Mouse (Mus musculus) lung, postnatal 4 days (tissue): ENCODE data around the gene Trem3.
A peak's percentile ranks its signal among the peaks of the same experiment; 100 is the strongest.

Source experiments
- DNase-seq, 2 experiments: peaks; one replicate each; pipeline ENCODE4 v3.0.0; 2021

Gene Trem3

DNA sequence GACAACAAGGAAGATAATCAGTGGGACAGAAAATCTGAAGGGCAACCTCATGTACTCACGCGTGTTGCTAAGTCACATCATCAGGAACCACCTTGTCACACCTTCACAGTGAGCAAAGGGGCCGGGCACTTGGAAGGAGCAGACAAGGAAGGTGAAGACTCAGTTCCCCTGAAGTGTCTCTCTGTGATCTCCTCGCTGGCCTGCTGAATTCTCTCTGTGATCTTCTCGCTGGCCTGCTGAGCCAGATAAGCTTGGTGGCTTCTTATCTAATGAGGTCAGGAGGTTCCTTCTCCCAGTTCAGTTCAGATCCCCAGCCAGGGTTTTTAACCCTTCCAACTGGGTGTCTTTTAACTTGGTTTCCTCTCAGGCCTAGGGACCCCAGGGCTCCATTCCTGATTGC, 24.6 kb downstream of the Trem3 start:
- DNase-seq = no peak

GRCm38 (mm10) chr17:48272598-48272997, 25.0 kb downstream of the Trem3 start:
- no peak for DNase-seq

- no peak for DNase-seq
Measured at GRCm38 (mm10) chr17:48274098-48274497, 26.5 kb downstream of the Trem3 start.

- DNase-seq = peak; percentile 44 to 77
Measured at GRCm38 (mm10) chr17:48274885-48275284, 27.3 kb downstream of the Trem3 start.

- DNase-seq = no peak
Measured at GRCm38 (mm10) chr17:48275736-48276135, 28.2 kb downstream of the Trem3 start.

GRCm38 (mm10) chr17:48278381-48278780, 30.8 kb downstream of the Trem3 start:
- DNase-seq = no peak

DNA sequence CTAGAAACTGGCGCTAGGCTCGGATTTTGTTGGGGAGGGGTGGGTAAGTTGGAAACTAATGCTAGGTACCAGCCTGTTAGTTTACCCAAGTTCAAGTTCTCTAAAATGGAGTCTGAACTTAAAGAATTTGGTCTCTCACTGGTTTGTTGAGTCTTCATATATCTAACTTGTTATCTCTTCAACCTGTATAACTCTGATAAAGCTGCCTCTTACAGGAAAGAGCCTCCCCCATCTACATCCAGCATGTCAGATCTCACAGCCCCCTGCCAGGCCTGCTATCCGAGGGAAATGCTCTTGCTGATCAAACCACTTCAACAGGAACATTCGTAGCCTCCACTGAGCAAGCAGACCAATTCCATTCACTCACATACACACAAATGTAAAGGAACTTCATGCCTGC, 31.4 kb downstream of the Trem3 start:
- DNase-seq = no peak

DNA sequence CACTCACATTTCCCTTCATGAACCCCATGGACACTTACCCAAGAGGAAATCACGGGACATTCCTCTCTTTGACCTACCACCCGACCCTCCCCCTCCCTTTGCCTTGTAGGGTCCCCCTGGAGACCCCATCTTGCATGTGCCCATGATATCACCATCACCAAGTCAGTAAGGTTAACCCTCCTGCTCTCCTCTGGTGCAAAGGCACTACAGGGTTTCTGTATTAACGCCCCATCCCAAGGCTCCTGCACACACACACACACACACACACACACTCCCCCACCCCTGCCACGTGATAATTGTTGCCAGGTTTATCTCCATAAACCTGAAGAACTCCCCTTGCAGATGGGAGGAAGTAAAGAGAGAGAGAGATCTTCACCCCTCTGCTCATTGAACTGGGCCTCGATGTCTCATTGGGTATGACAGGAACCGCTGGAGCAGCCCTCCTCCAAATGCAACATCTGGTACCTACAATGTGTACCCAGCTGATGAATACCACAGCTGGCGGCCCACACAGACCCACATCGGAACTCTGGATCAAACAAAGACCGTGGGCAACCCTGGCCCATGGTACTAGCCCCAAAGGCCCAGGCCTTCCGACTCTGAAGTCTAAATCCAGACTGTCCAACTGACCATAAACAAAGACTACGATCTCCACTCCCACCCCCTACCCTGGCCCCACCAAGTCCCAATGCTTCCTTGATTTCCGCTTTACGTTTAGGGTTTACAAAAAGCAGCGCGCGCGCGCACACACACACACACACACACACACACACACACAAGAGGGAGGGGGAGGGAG, 33.6 kb downstream of the Trem3 start:
- no peak for DNase-seq

GRCm38 (mm10) chr17:48281739-48282085, 34.1 kb downstream of the Trem3 start:
- DNase-seq = no peak

DNA sequence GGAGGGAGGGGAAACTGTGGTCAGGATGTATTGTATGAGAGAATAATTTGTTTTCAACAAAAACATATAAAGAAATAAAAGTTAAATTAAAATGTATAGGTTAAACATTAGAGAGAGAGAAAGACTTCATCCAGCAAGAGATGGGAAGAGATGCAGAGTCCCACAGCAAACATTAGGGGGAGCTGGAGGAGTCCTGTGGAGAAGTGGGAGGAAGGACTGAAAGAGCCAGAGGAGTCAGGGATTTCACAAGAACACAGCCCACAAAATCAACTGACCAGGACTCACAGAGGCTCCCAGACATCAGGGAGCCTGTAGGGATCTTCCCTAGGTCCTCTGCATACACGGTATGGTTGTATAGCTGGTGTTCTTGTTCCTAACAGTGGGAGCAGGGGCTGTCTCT, 39.2 kb downstream of the Trem3 start:
- no peak for DNase-seq

GRCm38 (mm10) chr17:48287276-48287675, 39.7 kb downstream of the Trem3 start:
- no peak for DNase-seq

DNA sequence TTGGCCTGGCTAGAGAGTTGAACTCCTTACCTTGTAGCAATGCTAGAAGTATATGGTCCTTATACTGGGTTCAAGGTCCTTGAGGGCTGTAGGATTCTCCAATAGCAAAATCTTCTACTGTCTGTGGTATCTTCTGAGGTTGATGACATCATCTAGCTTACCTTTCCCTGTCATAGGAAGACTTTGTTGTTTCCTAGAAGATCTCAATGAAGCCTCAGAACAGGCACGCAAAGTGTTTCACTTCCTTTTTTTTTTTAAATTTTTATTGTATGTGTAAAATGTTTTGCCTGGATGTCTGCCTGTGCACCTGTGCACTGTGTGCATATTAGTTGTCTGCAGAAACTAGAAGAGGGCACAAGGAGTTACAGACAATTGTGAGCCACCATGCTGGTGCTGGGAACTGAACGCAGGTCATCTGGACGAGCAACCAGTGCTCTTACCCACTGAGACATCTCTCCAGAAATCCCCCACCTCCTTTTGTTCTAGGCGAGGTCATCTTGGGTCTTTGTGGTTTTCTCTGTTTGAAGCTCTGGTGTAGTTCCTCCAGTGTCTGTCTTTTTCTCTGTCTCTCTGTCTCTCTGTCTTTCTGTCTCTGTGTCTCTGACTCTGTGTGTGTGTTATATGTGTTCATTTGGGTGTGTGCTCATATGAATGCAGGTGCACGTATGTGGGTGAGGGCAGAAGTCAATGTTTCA, 46.1 kb downstream of the Trem3 start:
- no peak for DNase-seq

- no peak for DNase-seq
Measured at GRCm38 (mm10) chr17:48299203-48299602, 51.6 kb downstream of the Trem3 start, which contains the start of gene Treml2. TSS of gene Treml2 (plus strand) at chr17:48299498.

GRCm38 (mm10) chr17:48299756-48300155, 52.2 kb downstream of the Trem3 start:
- no peak for DNase-seq

DNA sequence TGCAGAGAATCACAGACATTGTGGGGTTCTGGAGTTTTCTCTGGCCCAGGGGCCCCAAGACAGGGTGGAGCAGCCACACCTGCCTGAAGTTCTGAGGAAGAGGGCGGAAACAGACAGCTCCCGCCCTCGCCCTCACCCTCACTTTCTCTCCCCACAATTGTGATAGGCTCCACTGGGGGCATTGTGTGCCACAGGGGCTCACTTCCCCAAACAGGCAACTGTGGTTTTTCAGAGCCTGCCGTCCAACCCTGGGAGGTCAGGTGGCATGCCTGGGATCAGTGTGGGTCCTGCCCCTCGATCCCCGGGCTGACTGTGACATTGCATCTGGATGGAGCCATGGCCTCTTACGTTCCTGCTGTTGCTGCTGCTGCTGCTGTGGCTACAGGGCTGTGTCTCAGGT, 52.6 kb downstream of the Trem3 start:
- peak; percentile 46 to 50 for DNase-seq

GRCm38 (mm10) chr17:48300861-48301260, 53.3 kb downstream of the Trem3 start:
- peak; percentile 29 to 32 for DNase-seq

DNA sequence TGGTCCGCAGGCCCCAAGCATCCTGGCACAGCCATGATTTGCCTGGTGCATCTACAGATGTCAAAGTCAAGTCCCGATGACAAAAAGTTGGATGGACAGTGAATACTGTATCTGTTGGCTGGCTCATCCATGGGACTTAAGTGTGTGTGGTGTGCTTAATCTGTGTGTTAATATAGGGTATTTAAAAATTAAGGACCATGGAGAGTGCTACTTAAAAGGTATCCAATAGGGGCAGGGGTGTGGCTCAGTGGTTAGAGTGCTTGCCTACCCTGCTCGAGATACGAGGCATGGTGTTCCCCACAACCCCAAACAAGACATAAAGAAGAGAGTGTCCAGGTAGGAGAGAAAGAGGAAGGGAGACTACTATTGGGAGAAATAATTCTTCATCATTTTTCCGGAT, 54.2 kb downstream of the Trem3 start:
- no peak for DNase-seq
